Mouse (Mus musculus): ENCODE results near the gene Adamts18.

- TF ChIP-seq MAFK (IDR thresholded peaks at IDR 0.05; ENCODE audit: insufficient read depth, low read depth, low read length) (no peak), CHD2 (IDR thresholded peaks at IDR 0.05; ENCODE audit: low read depth, low read length) (no peak), HCFC1 (IDR thresholded peaks at IDR 0.05; ENCODE audit: borderline replicate concordance, insufficient read depth, low read length) (no peak), ZC3H11A (IDR thresholded peaks at IDR 0.05; ENCODE audit: borderline replicate concordance, low read depth, low read length) (no peak)
These were observed 173.9 kb downstream of the Adamts18 start for GRCm38 (mm10) chr8:113674611-113675010.
